Mouse (Mus musculus): ENCODE measurements at regions not wholly inside any gene's neighbourhood (a gene's known extent, or its start where the extent isn't known, plus 50 kb on each side); places are given as distances from the start of the nearest gene placed in this dataset.

- no peak for DNase-seq (ENCODE audit: low spot score)
Observed at GRCm38 (mm10) chr12:33715997-33716396, 212.2 kb upstream of the Ferd3l start.

- no peak for DNase-seq (ENCODE audit: low spot score)
Observed at GRCm38 (mm10) chr12:33717053-33717452, 211.2 kb upstream of the Ferd3l start.

DNA sequence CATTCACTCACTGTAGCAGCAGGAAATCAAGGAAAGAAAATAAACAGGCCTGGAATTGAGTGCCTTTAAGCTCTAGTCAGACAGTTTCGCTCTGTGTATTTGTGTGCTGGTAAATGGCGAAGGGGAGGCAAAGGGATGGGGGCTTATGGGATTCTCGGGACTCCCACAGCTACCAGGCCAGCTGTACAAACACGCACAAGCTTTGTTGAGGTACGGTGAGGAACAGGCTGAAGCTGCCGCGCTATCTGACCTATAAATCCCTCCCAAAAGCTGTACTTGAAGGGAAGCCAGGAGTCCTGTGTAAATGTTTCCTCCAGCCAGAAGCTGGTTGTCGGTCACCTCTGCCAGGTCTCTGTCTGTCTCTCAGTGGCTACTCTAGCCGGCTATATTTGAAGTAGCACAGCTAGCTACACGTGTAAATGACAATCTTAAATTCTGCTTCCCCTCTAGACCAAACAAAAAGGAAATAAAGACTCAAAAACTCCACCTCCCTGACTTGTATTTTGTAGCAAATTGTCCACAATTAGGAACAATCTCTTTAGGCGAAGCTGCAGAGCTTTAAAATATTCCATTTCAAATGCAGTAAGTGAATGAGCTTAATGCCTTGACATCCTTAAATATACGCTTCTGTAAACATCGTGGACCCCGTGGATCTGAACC is 210.5 kb upstream of the Ferd3l start:
- peak; percentile 13 for DNase-seq (ENCODE audit: low spot score)

DNA sequence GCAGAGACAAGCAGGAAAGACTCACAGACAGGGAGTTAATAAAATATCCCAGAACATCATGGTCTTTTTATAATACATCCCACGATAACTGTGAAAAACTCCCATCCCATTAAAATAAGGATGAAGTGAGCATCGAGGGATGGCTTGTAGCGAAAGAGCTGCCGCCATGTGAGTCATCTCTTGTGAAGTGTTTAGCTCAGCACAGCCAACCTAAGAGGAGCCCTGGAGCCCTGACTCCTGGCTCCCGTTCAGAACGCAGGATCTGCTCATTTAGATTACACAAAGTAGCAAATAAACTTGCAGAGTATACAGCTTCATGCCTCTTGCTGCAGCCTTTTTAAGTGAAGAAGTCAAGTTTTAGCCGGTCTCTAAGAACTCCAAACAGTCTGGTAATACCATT is 209.2 kb upstream of the Ferd3l start:
- DNase-seq (ENCODE audit: low spot score): peak; percentile 6

DNA sequence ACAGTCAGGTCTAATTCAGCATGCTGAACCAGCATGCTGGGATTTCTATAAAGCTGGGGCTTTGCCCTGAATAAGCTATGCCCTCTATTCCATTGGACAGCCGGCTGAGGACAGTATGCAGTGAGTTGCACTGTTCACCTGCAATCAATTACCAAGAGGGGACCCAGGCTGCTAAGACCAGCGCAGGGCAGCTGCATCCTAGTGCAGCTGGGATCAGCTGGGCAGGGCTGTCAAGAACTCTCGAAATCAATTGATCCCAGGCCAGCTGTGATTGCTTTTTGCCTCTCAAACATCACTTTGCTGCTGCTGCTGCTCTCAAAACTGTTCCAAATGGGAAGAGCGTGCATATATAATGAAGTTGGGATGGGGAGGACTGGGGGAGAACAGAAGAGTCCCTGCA is 196.3 kb upstream of the Ferd3l start:
- DNase-seq (ENCODE audit: low spot score): no peak

- DNase-seq (ENCODE audit: low spot score): no peak
Observed at GRCm38 (mm10) chr12:33775563-33776468, 152.4 kb upstream of the Ferd3l start.

- DNase-seq (ENCODE audit: low spot score): no peak
Observed at GRCm38 (mm10) chr12:33778477-33778876, 149.7 kb upstream of the Ferd3l start.

GRCm38 (mm10) chr12:33779898-33780297 is 148.3 kb upstream of the Ferd3l start:
- DNase-seq (ENCODE audit: low spot score): no peak

DNA sequence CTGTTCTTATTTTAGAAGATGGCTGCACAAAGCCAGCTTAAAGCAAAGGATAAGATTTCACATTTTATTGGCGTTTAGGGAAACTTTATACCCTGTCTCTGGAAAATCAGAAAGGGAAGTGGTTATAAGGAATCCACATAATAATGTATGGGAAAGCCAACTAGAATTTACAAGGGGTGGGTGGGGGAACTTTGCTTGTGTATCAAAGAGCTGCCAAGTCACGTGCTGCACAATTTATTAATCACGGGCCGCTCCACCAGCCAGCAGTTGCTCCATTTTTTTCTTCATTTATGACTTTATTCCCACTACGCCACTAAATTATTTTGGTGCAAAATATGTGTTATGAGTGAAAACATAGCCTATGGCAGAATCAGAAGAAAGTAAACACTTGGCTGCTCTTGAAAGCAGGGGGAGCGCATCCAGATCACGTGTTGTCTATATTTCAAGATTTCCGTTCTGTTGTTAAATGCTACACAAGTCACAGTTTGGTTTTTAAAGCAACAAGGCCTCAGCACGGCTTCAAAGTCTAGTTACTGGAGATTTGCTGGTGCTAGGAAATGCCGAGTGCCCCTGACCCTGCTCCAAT is 123.9 kb upstream of the Ferd3l start:
- DNase-seq (ENCODE audit: low spot score): no peak

DNA sequence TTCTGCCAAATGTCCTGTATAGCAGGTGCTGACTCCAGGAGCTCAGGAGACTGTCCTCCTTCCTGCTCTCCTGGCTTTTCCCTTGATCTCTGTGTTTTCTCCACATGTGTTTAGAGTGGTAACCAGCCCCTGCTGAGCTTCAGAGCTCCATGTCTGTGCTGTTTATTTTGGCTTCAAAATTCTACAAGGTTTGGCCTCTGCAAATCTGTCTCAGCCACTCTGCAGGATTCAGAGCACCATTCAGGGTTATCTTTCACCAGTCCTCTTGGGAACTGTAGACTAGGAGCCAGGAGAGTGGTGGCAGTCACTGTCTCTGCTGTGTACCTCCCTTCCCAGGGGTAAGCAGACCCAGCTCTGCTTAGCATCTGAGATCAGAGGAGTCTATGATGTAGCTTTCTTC is 102.7 kb upstream of the Ferd3l start:
- DNase-seq (ENCODE audit: low spot score): no peak

DNA sequence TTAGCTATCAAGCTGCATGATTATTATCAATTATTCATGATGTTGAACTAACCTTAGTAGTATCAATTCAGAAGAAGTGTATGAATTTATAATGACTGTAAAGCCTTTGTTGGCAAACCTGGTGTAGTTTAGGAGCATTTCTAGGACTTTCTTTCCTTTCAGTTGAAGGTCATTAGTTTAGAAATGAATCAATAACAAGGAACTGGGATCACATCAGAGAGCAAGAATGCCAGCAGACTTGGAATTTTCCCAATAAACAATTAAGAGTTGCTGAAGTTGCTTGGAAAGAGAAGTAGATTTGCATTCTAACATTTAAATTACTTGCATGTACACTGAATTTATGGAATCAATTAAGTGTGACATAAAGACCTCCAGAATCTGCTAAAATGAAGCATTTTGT is 79.1 kb upstream of the Ferd3l start:
- DNase-seq (ENCODE audit: low spot score): no peak

- DNase-seq (ENCODE audit: low spot score): no peak
Observed at GRCm38 (mm10) chr12:33851736-33852135, 76.5 kb upstream of the Ferd3l start.
